Comparison of ENCODE assay signal across 21 mouse cellular contexts in genomic region chr12:32838406-32838805, GRCm38 (mm10). TPM values are rescaled to one million over a fixed set of nuclear protein-coding genes. Genes with fewer than 3 reads are reported as not detected.
A peak's percentile ranks its signal among the peaks of the same experiment; 100 is the strongest.
DNase-seq lines count a peak whose midpoint lies in the region; ATAC-seq and TF ChIP-seq lines count a peak whose summit lies in the region.
"Had no signal": no experiment of that assay in that cellular context is flagged by ENCODE, and none has a peak within 500 bp of the region (broad histone marks: within the 10 kb centered on the region; RNA-seq: fewer than 3 reads in every experiment).

No protein-coding gene starts in this region.

- TF ChIP-seq EP300 in liver, embryonic 14.5 days (IDR thresholded peaks at IDR 0.05; ENCODE audit: low read depth): no peak

- H3K9ac ChIP-seq in liver, embryonic 14.5 days (replicated peaks): no peak overlapping the region
- H3K9ac ChIP-seq: embryonic facial prominence, embryonic 12.5 days; forebrain, embryonic 15.5 days; hindbrain, embryonic 13.5 days had no signal

- no peak overlapping the region for H3K27ac ChIP-seq in liver, embryonic 14.5 days
- H3K27ac ChIP-seq: embryonic facial prominence, embryonic 12.5 days; forebrain, embryonic 15.5 days; heart, embryonic 10.5 days; hindbrain, embryonic 13.5 days; hindbrain, postnatal 0 days had no signal

- no peak overlapping the region for H3K4me2 ChIP-seq in liver, embryonic 14.5 days (ENCODE audit: low read depth)
- H3K4me2 ChIP-seq: embryonic facial prominence, embryonic 12.5 days; forebrain, embryonic 15.5 days; hindbrain, embryonic 13.5 days had no signal

- no peak overlapping the region for H3K4me3 ChIP-seq in liver, embryonic 14.5 days (ENCODE audit: insufficient read depth in 1 of 2, low read depth in 2 of 2, low read length in 2 of 2)
- H3K4me3 ChIP-seq: embryonic facial prominence, embryonic 12.5 days; forebrain, embryonic 15.5 days; heart, embryonic 10.5 days; hindbrain, embryonic 13.5 days had no signal

- 74% methylated on average over 4 of the region's 4 CpGs for WGBS in liver, embryonic 14.5 days (ENCODE audit: insufficient replicate concordance)

- peak; percentile 43 for ATAC-seq in frontal cortex, adult (ENCODE audit: low TSS enrichment)
- no peak for ATAC-seq in liver, embryonic 14.5 days (ENCODE audit: insufficient read depth)
- ATAC-seq: forebrain, embryonic 15.5 days; hindbrain, postnatal 0 days; Patski had no signal

- TF ChIP-seq CTCF in liver, embryonic 14.5 days (IDR thresholded peaks at IDR 0.05; ENCODE audit: low read depth): 0 out of 2 replicates have a peak, but pooled peaks have one; percentile 2

- peak; percentile 31 to 47 for DNase-seq in cerebellum, adult 18-20 months
- DNase-seq in cerebellum, adult 8-10 months: no peak
- DNase-seq in frontal cortex, postnatal 10 days (ENCODE audit: low spot score in 2 of 2): no peak
- no peak for DNase-seq in liver, embryonic 14.5 days (ENCODE audit: low read depth in 3 of 3, low spot score in 3 of 3)
- DNase-seq in liver: no peak
- no peak for DNase-seq in adrenal gland, postnatal 36 days
- DNase-seq: adrenal gland, adult 2 months; adrenal gland, postnatal 25 days; gastrocnemius, postnatal 36 days; heart, adult 18-20 months; heart, postnatal 10 days; kidney, adult 11 months; kidney, adult 9 months had no signal

- peaks cover 4% of the 10 kb centered on the region; the same call in 1 of the 2 replicates for H3K36me3 ChIP-seq in liver, embryonic 14.5 days (replicated peaks; ENCODE audit: control insufficient read depth, insufficient read depth, low read depth)

- H3K9me3 ChIP-seq in liver, embryonic 14.5 days (ENCODE audit: control insufficient read depth, low read length): no peaks in the 10 kb centered on the region
- H3K9me3 ChIP-seq: embryonic facial prominence, embryonic 12.5 days; forebrain, embryonic 15.5 days; heart, embryonic 10.5 days; hindbrain, embryonic 13.5 days had no signal

- H3K27me3 ChIP-seq in liver, embryonic 14.5 days (ENCODE audit: control insufficient read depth, insufficient read depth, low read length): no peaks in the 10 kb centered on the region
- H3K27me3 ChIP-seq: CH12.LX; embryonic facial prominence, embryonic 12.5 days; forebrain, embryonic 15.5 days; hindbrain, embryonic 13.5 days; Patski had no signal

- H3K4me1 ChIP-seq in liver, embryonic 14.5 days (replicated peaks; ENCODE audit: control insufficient read depth in 2 of 2, insufficient read depth in 2 of 2, low read length in 1 of 2): no peaks in the 10 kb centered on the region
- H3K4me1 ChIP-seq: embryonic facial prominence, embryonic 12.5 days; heart, embryonic 10.5 days; hindbrain, embryonic 13.5 days had no signal

RNA-seq across cellular contexts. Expression of gene Nampt, which starts 19.1 kb away (rescaled TPM):
- polyA plus RNA-seq in liver, embryonic 14.5 days (2012; rRNA removed): 3.2 and 5.5 TPM in 2 replicates
- 10.2 and 10.9 TPM in 2 replicates for polyA plus RNA-seq in liver, embryonic 14.5 days (2014; fragmentation: Nextera tagmentation; extraction: Ambion mirVana)
- 100 to 1,000 TPM in 1 of 2 experiments, 10 to 100 TPM in 1; 73.7 to 121 TPM for total RNA-seq in adrenal gland, postnatal 36 days (2021)

Comparison
In these comparisons a context has a peak if more than half of its experiments do, and no peak if none do; other contexts are left out.
1. DNase-seq: peak in cerebellum, adult 18-20 months (2 of 2); none in cerebellum, adult 8-10 months (single experiment), frontal cortex, postnatal 10 days (0 of 2), liver, embryonic 14.5 days (0 of 3), liver (single experiment) and adrenal gland, postnatal 36 days (0 of 2).